Mouse (Mus musculus) bone marrow, adult 2 months (tissue): Measurements from ENCODE around the gene Stau1.

Source experiments
- CTCF ChIP-seq: fragments of 200-500 bp; IDR thresholded peaks from 2 replicates; pipeline ENCODE4 v1.5.1; 2011; ENCODE audit warnings: low read length, control low read depth; ENCODE audit not compliant: control insufficient read depth, insufficient read depth
- POLR2A ChIP-seq: fragments of 200-500 bp; IDR thresholded peaks from 2 replicates; pipeline ENCODE4 v1.6.1; 2011; ENCODE audit warnings: low read depth, mild to moderate bottlenecking, control low read depth, low read length, borderline replicate concordance; ENCODE audit not compliant: control insufficient read depth

DNA sequence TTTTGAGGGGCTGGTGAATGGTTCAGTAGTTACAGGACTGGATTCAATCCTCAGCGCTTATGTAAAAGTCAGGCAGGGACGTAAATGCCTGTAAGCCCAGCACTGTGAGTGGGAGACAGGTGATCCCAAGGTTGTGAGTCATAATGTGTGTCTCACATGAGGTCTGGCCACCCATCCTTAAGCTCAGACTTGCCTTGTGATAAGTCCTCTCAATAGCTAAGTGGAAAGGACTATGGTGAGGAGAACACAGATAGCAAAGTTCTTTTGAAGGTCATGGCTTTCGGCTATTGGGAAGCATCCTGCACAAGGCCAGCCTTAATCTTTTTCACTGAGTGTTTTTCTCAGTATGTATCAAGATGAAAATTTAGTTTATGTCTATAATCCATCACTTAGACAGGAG, 86.4 kb downstream of the Stau1 start:
- TF ChIP-seq CTCF (no peak), POLR2A (no peak)
